Mouse (Mus musculus) hindbrain, embryonic 11.5 days (tissue): ENCODE data around the gene Sox6. TPM values are rescaled to one million over a fixed set of nuclear protein-coding genes. Genes with fewer than 3 reads are reported as not detected.
A peak's percentile ranks its signal among the peaks of the same experiment; 100 is the strongest.

Source experiments
- ATAC-seq: fragments of 200-750 bp; cut with Nextera tagmentation; 2 replicates; pipeline ENCODE4 v1.8.0; 2017; ENCODE audit warnings: mild to moderate bottlenecking, moderate TSS enrichment, moderate library complexity; ENCODE audit not compliant: low FRiP score
- DNase-seq: peaks from one replicate; pipeline ENCODE4 v3.0.0-alpha.2; 2015; ENCODE audit warnings: low spot score
- H3K27ac ChIP-seq: fragments of 300-500 bp; sonication (generic); 2 replicates; pipeline ENCODE4 v1.5.1; 2014; ENCODE audit warnings: mild to moderate bottlenecking, low read depth, low read length
- H3K27me3 ChIP-seq: fragments of 300-500 bp; sonication (generic); 2 replicates; pipeline ENCODE4 v1.6.1; 2014; ENCODE audit warnings: mild to moderate bottlenecking, low read length, moderate library complexity, mixed read lengths; ENCODE audit not compliant: control insufficient read depth, insufficient read depth
- H3K36me3 ChIP-seq: fragments of 300-500 bp; sonication (generic); 2 replicates; pipeline ENCODE4 v1.6.1; 2014; ENCODE audit warnings: mild to moderate bottlenecking, low read length, moderate library complexity, mixed read lengths; ENCODE audit not compliant: control insufficient read depth, insufficient read depth
- H3K4me1 ChIP-seq: fragments of 300-500 bp; sonication (generic); replicated peaks from 2 replicates; pipeline ENCODE4 v1.6.1; 2014; ENCODE audit warnings: low read length, mixed read lengths; ENCODE audit not compliant: control insufficient read depth, insufficient read depth
- H3K4me2 ChIP-seq: fragments of 300-500 bp; sonication (generic); replicated peaks from 2 replicates; pipeline ENCODE4 v1.6.1; 2014; ENCODE audit warnings: mild to moderate bottlenecking, low read depth, low read length
- H3K4me3 ChIP-seq: fragments of 300-500 bp; sonication (generic); 2 replicates; pipeline ENCODE4 v1.5.1; 2014; ENCODE audit warnings: low read depth, low read length
- H3K9ac ChIP-seq: fragments of 300-500 bp; sonication (generic); 2 replicates; pipeline ENCODE4 v1.6.1; 2014; ENCODE audit warnings: low read depth, low read length
- H3K9me3 ChIP-seq: fragments of 300-500 bp; sonication (generic); 2 replicates; pipeline ENCODE4 v1.6.1; 2016; ENCODE audit warnings: low read length; ENCODE audit not compliant: control insufficient read depth
- WGBS: fragments of 180-500 bp; shearing (Covaris S2); extraction: QIAGEN DNeasy Blood & Tissue Kit; methylation state at CpG from one replicate; pipeline ENCODE4 v1.1.7; 2014; 5-methylcytosine and 5-hydroxymethylcytosine counted together
- polyA plus RNA-seq: library from polyadenylated mRNA; unstranded; fragments of >200 nt; fragmentation: Nextera tagmentation; extraction: Ambion mirVana; gene quantifications from 2 replicates; pipeline ENCODE4 v1.2.1, GENCODE M21; 2014

Gene Sox6
- polyA plus RNA-seq, 1 experiment from 2014 or later, result 49.4 TPM

- Histone ChIP-seq H3K4me2 (no peak overlapping the region), H3K9ac (no peak overlapping the region), H3K9me3 (no peaks in the 10 kb centered on the region), H3K27me3 (no peaks in the 10 kb centered on the region), H3K27ac (no peak overlapping the region), H3K4me1 (0 out of 2 replicates have a peak, but pooled peaks cover 2% of the 10 kb centered on the region), H3K36me3 (no peaks in the 10 kb centered on the region), H3K4me3 (no peak overlapping the region)
- 67% methylated on average over 7 of the region's 7 CpGs for WGBS
- DNase-seq (no peak), ATAC-seq (no peak)
Measured at GRCm38 (mm10) chr7:115776736-115777135, 261.9 kb downstream of the Sox6 start.

- Histone ChIP-seq H3K27ac (no peak overlapping the region), H3K36me3 (no peaks in the 10 kb centered on the region), H3K4me2 (no peak overlapping the region), H3K9ac (no peak overlapping the region), H3K4me1 (0 out of 2 replicates have a peak, but pooled peaks cover 2% of the 10 kb centered on the region), H3K4me3 (no peak overlapping the region), H3K9me3 (no peaks in the 10 kb centered on the region), H3K27me3 (no peaks in the 10 kb centered on the region)
- DNase-seq (no peak), ATAC-seq (no peak)
- 56% methylated on average over 5 of the region's 5 CpGs for WGBS
Measured at GRCm38 (mm10) chr7:115776324-115776723, 262.3 kb downstream of the Sox6 start.

GRCm38 (mm10) chr7:115766316-115766715 lies 272.3 kb downstream of the Sox6 start:
- H3K4me3 ChIP-seq, result no peak overlapping the region
- DNase-seq (no peak), ATAC-seq (no peak)
- no peaks in the 10 kb centered on the region for H3K9me3 ChIP-seq
- 84% methylated on average over 8 of the region's 8 CpGs for WGBS
- no peak overlapping the region for H3K4me2 ChIP-seq
- H3K36me3 ChIP-seq, result no peaks in the 10 kb centered on the region
- no peak overlapping the region for H3K9ac ChIP-seq
- H3K4me1 ChIP-seq, result no peaks in the 10 kb centered on the region
- H3K27ac ChIP-seq, result no peak overlapping the region
- H3K27me3 ChIP-seq, result no peaks in the 10 kb centered on the region

DNA sequence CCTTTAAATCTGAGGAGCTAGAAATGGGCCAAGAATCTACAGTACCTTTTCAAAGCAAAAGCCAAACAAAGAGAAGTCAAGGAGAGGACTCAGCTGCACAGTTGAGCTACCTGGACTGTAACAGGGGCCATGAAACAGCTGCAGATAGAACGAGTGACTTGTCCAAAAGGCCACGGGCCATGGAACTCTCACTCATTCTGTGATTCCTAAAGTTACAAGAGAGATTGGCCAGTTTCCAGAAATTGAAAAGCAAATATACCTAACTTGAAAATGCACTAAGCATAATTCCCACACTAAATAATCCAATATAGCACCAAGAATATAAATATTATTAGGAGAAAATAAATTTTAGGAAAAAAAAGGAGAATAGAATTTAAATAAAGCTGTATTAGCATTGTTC lies 274.7 kb downstream of the Sox6 start:
- ATAC-seq, result no peak
- DNase-seq, result no peak
- Histone ChIP-seq H3K9me3 (no peaks in the 10 kb centered on the region), H3K4me2 (no peak overlapping the region), H3K9ac (no peak overlapping the region), H3K4me1 (no peaks in the 10 kb centered on the region), H3K4me3 (no peak overlapping the region), H3K27me3 (no peaks in the 10 kb centered on the region), H3K36me3 (no peaks in the 10 kb centered on the region), H3K27ac (no peak overlapping the region)
- 73% methylated on average over 2 of the region's 2 CpGs for WGBS

DNA sequence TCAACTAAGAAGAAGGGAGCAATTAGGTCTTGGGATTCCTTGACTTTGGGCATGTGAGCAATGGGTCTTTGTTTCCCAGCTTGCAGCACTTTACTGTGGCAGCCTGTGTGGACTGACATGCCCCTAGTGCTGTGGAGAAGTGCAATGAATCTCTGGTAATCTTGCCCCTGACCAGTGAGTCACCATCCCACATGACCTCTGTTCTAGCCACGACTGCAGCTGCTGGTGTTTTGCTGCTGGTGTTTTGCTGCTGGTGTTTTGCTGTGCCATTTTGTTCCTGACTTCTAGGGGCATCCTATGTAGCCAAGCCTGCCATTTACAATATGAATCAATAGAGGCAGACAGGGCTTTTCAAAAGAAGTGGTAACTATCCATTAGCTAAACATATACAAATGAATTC lies 280.4 kb downstream of the Sox6 start:
- no peaks in the 10 kb centered on the region for H3K9me3 ChIP-seq
- no peaks in the 10 kb centered on the region for H3K27me3 ChIP-seq
- no peak overlapping the region for H3K4me2 ChIP-seq
- no peak for ATAC-seq
- 50% methylated on average over 1 of the region's 1 CpGs for WGBS
- H3K9ac ChIP-seq, result no peak overlapping the region
- no peaks in the 10 kb centered on the region for H3K36me3 ChIP-seq
- H3K4me3 ChIP-seq, result no peak overlapping the region
- DNase-seq, result no peak
- H3K27ac ChIP-seq, result no peak overlapping the region
- H3K4me1 ChIP-seq, result no peaks in the 10 kb centered on the region

- ATAC-seq (no peak), DNase-seq (no peak)
- 71% methylated on average over 4 of the region's 4 CpGs for WGBS
- no peaks in the 10 kb centered on the region for H3K36me3 ChIP-seq
- no peak overlapping the region for H3K4me2 ChIP-seq
- no peak overlapping the region for H3K27ac ChIP-seq
- H3K9me3 ChIP-seq, result no peaks in the 10 kb centered on the region
- no peaks in the 10 kb centered on the region for H3K27me3 ChIP-seq
- 0 out of 2 replicates have a peak, but pooled peaks cover 2% of the 10 kb centered on the region for H3K4me1 ChIP-seq
- no peak overlapping the region for H3K4me3 ChIP-seq
- no peak overlapping the region for H3K9ac ChIP-seq
Measured at GRCm38 (mm10) chr7:115755272-115755671, 283.3 kb downstream of the Sox6 start.

DNA sequence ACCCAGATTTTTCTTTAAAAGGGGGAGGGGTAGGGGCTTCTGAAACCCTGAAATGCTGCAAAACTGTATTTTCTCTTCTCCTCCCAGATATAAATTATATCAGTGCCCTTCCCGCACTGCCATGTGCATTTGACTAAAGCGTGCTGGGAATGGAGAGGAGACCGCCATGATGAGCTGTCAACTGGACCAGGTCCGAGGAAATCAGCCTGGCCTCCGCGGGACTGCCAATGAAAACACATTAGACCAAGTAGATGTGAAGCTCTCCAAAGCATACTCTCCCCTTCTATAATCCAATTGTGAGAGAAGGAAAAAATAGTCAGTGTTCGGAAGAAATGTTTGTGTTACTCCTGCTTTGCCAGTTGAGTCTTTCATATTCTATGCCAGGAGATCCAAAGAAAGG lies 284.4 kb downstream of the Sox6 start:
- Histone ChIP-seq H3K27ac (no peak overlapping the region), H3K27me3 (no peaks in the 10 kb centered on the region), H3K9ac (no peak overlapping the region), H3K9me3 (no peaks in the 10 kb centered on the region), H3K4me3 (no peak overlapping the region), H3K4me1 (0 out of 2 replicates have a peak, but pooled peaks cover 2% of the 10 kb centered on the region), H3K36me3 (no peaks in the 10 kb centered on the region), H3K4me2 (no peak overlapping the region)
- ATAC-seq, result no peak
- DNase-seq, result no peak
- 91% methylated on average over 7 of the region's 7 CpGs for WGBS

GRCm38 (mm10) chr7:115752121-115752634 lies 286.4 kb downstream of the Sox6 start:
- H3K27ac ChIP-seq, result no peak overlapping the region
- H3K9ac ChIP-seq, result no peak overlapping the region
- no peaks in the 10 kb centered on the region for H3K9me3 ChIP-seq
- peak; percentile 20 for DNase-seq
- H3K36me3 ChIP-seq, result no peaks in the 10 kb centered on the region
- H3K27me3 ChIP-seq, result no peaks in the 10 kb centered on the region
- no peak for ATAC-seq
- no peak overlapping the region for H3K4me2 ChIP-seq
- H3K4me3 ChIP-seq, result no peak overlapping the region
- H3K4me1 ChIP-seq, result 0 out of 2 replicates have a peak, but pooled peaks cover 2% of the 10 kb centered on the region
- WGBS, result 36% methylated on average over 5 of the region's 5 CpGs

DNA sequence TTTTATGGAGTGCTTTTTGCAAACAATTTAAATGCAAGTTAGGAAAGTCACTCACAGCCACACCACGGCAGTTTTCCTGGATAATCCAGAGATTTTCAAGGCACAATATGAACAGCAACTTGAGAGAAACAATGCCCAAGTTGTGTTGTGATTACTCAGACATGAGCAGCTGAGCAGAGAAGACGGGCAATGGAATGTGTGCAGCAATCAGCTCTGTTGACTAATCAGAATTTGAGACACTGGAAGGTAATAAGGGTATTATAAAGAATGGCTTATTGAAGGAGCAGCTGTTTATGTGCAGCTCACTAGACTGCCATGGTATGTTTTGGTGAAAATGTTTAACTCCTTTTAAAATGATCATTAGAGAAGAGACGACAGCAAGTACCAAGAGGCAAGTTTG lies 287.5 kb downstream of the Sox6 start:
- Histone ChIP-seq H3K36me3 (no peaks in the 10 kb centered on the region), H3K4me2 (no peak overlapping the region), H3K27ac (no peak overlapping the region), H3K9me3 (no peaks in the 10 kb centered on the region), H3K9ac (no peak overlapping the region), H3K27me3 (no peaks in the 10 kb centered on the region), H3K4me3 (no peak overlapping the region), H3K4me1 (0 out of 2 replicates have a peak, but pooled peaks cover 2% of the 10 kb centered on the region)
- no peak for ATAC-seq
- WGBS, result 45% methylated on average over 3 of the region's 3 CpGs
- no peak for DNase-seq
